Mouse (Mus musculus): ENCODE measurements around the gene Zfp146. TPM values are rescaled to one million over a fixed set of nuclear protein-coding genes. Genes with fewer than 3 reads are reported as not detected.
A peak's percentile ranks its signal among the peaks of the same experiment; 100 is the strongest.

Gene Zfp146
- total and polyA plus RNA-seq, 2 experiments from 2014 or later: 5.7 to 18.6 TPM

DNA sequence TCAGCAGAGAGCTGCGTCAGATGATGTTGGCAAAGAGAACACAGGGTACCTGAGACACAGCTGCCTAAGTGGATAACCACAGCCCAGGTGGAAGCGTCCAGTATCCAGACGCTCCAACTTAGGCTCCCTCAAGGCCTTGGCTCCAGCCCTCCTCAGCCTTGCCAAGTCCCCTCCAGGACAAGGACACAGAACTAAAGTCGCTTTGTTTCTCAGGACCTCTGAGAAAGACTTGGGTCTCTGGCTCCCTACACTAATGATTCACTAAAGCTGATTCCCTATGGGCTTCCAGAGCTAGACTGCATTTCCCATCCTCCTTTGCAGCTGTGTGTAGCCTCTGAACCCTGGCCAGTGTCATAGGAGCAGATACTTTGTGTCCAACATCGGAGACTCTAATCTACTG, 30.6 kb upstream of the Zfp146 start:
- Histone ChIP-seq H3K9ac (replicated peaks; ENCODE audit: low read depth, low read length) (no peak overlapping the region), H3K4me1 (ENCODE audit: control insufficient read depth, insufficient read depth) (peaks cover 10% of the 10 kb centered on the region; the same call in 1 of the 2 replicates), H3K4me3 (ENCODE audit: low read depth, low read length) (no peak overlapping the region), H3K9me3 (replicated peaks; ENCODE audit: control insufficient read depth, low read length) (no peaks in the 10 kb centered on the region), H3K4me2 (ENCODE audit: low read depth, low read length) (no peak overlapping the region), H3K27me3 (ENCODE audit: control insufficient read depth, insufficient read depth, low read length) (no peaks in the 10 kb centered on the region), H3K27ac (ENCODE audit: low read depth) (no peak overlapping the region), H3K36me3 (replicated peaks; ENCODE audit: control insufficient read depth, insufficient read depth, low read length) (no peaks in the 10 kb centered on the region)
- WGBS: 69% methylated on average over 5 of the region's 5 CpGs
- DNase-seq (ENCODE audit: low spot score) (no peak), ATAC-seq (ENCODE audit: insufficient read depth, low read depth) (no peak)
- TF ChIP-seq EP300 (IDR thresholded peaks at IDR 0.05; ENCODE audit: low read depth): no peak
- TF ChIP-seq CTCF (IDR thresholded peaks at IDR 0.05; ENCODE audit: low read depth): no peak

DNA sequence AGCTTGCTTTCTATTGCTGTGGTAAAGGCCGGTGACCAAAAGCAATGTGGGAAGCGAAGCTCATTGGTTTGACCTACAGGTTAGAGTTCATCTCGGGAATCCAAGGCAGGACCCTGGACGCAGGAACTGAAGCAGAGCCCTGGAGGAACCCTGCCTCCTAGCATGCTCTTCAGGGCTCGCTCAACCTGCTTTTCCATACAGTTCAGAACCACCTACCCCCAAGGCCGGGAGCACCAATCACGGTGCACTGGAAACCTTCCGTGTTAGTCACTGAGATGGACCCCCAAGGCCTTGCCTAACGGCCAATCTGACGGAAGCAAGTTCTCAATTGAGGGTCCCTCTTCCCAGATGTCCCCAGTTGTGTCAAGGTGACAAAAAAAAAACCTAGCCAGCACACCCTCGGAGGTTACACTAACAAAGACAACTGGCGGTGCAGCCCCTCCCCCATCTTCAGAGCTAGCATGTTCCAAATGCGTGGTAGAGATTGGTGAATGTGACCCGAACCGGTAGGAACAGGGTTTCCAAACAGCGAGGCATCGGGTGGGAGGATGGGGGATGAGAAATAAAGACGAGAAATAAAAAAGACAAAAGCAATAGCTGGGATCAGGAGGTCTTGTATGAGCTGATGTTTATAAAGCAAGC, 30.1 kb upstream of the Zfp146 start:
- H3K9ac ChIP-seq (replicated peaks; ENCODE audit: low read depth, low read length): no peak overlapping the region
- peaks cover 11% of the 10 kb centered on the region; the same call in 1 of the 2 replicates for H3K4me1 ChIP-seq (ENCODE audit: control insufficient read depth, insufficient read depth)
- no peak overlapping the region for H3K4me2 ChIP-seq (ENCODE audit: low read depth, low read length)
- no peaks in the 10 kb centered on the region for H3K27me3 ChIP-seq (ENCODE audit: control insufficient read depth, insufficient read depth, low read length)
- 76% methylated on average over 18 of the region's 18 CpGs for WGBS
- DNase-seq (ENCODE audit: low spot score) (no peak), ATAC-seq (ENCODE audit: insufficient read depth, low read depth) (no peak)
- no peak for TF ChIP-seq EP300 (IDR thresholded peaks at IDR 0.05; ENCODE audit: low read depth)
- TF ChIP-seq CTCF (IDR thresholded peaks at IDR 0.05; ENCODE audit: low read depth): no peak
- H3K36me3 ChIP-seq (replicated peaks; ENCODE audit: control insufficient read depth, insufficient read depth, low read length): no peaks in the 10 kb centered on the region
- no peak overlapping the region for H3K4me3 ChIP-seq (ENCODE audit: low read depth, low read length)
- no peak overlapping the region for H3K27ac ChIP-seq (ENCODE audit: low read depth)
- H3K9me3 ChIP-seq (replicated peaks; ENCODE audit: control insufficient read depth, low read length): no peaks in the 10 kb centered on the region

DNA sequence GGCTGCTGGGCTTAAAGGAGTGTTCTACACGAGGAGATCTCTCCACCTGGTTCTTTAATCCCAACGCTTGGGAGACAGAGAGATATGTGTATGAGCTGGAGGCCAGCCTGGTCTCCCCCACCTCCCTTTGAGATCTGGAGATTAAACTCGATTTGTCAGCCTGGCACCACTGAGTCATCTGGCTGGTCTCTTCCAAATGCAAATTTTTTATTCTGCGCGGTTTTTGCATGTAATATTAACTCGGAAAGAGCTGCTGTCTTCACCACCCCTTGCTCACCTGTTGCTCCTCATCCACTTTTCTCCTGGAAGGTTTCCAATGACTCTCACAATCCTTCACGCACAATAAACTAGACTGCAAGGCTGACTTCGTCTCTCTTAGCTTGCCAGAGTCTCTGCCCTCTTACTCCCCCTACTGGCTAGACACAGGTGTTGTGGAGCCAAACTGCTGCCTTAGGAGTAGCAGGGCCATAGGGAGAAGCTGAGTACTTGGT, 29.0 kb upstream of the Zfp146 start, which contains the start of gene Capns1:
Gene Capns1 (minus strand): TSS at position 331 of the 491 bp plus-strand sequence.
- Histone ChIP-seq H3K27ac (ENCODE audit: low read depth) (no peak within 1 kb of the TSS), H3K4me2 (ENCODE audit: low read depth, low read length) (peak within 1 kb of the TSS; percentile 6; the same call in 1 of the 2 replicates), H3K27me3 (ENCODE audit: control insufficient read depth, insufficient read depth, low read length) (no peaks in the 10 kb centered on the region), H3K9me3 (replicated peaks; ENCODE audit: control insufficient read depth, low read length) (no peaks in the 10 kb centered on the region), H3K4me1 (ENCODE audit: control insufficient read depth, insufficient read depth) (0 out of 2 replicates have a peak, but pooled peaks cover 8% of the 10 kb centered on the region), H3K9ac (replicated peaks; ENCODE audit: low read depth, low read length) (no peak within 1 kb of the TSS), H3K4me3 (ENCODE audit: low read depth, low read length) (no peak within 1 kb of the TSS), H3K36me3 (replicated peaks; ENCODE audit: control insufficient read depth, insufficient read depth, low read length) (no peaks in the 10 kb centered on the region)
- no peak for ATAC-seq (ENCODE audit: insufficient read depth, low read depth)
- TF ChIP-seq EP300 (IDR thresholded peaks at IDR 0.05; ENCODE audit: low read depth): no peak
- peak; percentile 89 for TF ChIP-seq CTCF (IDR thresholded peaks at IDR 0.05; ENCODE audit: low read depth)
- DNase-seq (ENCODE audit: low spot score): peak; percentile 72
- 8% methylated on average over 8 of the region's 8 CpGs for WGBS

- ATAC-seq (ENCODE audit: insufficient read depth, low read depth) (no peak), DNase-seq (ENCODE audit: low spot score) (no peak)
- H3K4me3 ChIP-seq (ENCODE audit: low read depth, low read length): no peak overlapping the region
- no peak overlapping the region for H3K27ac ChIP-seq (ENCODE audit: low read depth)
- WGBS: 55% methylated on average over 5 of the region's 5 CpGs
- H3K4me1 ChIP-seq (ENCODE audit: control insufficient read depth, insufficient read depth): 0 out of 2 replicates have a peak, but pooled peaks cover 9% of the 10 kb centered on the region
- H3K27me3 ChIP-seq (ENCODE audit: control insufficient read depth, insufficient read depth, low read length): no peaks in the 10 kb centered on the region
- no peak overlapping the region for H3K9ac ChIP-seq (replicated peaks; ENCODE audit: low read depth, low read length)
- TF ChIP-seq EP300 (IDR thresholded peaks at IDR 0.05; ENCODE audit: low read depth): no peak
- TF ChIP-seq CTCF (IDR thresholded peaks at IDR 0.05; ENCODE audit: low read depth): no peak
- no peaks in the 10 kb centered on the region for H3K9me3 ChIP-seq (replicated peaks; ENCODE audit: control insufficient read depth, low read length)
- no peaks in the 10 kb centered on the region for H3K36me3 ChIP-seq (replicated peaks; ENCODE audit: control insufficient read depth, insufficient read depth, low read length)
- H3K4me2 ChIP-seq (ENCODE audit: low read depth, low read length): no peak overlapping the region
These were observed 28.1 kb upstream of the Zfp146 start for GRCm38 (mm10) chr7:30197592-30198129.

GRCm38 (mm10) chr7:30196171-30196570, 26.6 kb upstream of the Zfp146 start:
- ATAC-seq (ENCODE audit: insufficient read depth, low read depth) (no peak), DNase-seq (ENCODE audit: low spot score) (no peak)
- H3K9ac ChIP-seq (replicated peaks; ENCODE audit: low read depth, low read length): no peak overlapping the region
- H3K4me2 ChIP-seq (ENCODE audit: low read depth, low read length): no peak overlapping the region
- no peak for TF ChIP-seq EP300 (IDR thresholded peaks at IDR 0.05; ENCODE audit: low read depth)
- TF ChIP-seq CTCF (IDR thresholded peaks at IDR 0.05; ENCODE audit: low read depth): no peak
- 68% methylated on average over 6 of the region's 6 CpGs for WGBS
- peaks cover 14% of the 10 kb centered on the region for H3K36me3 ChIP-seq (replicated peaks; ENCODE audit: control insufficient read depth, insufficient read depth, low read length)
- H3K4me1 ChIP-seq (ENCODE audit: control insufficient read depth, insufficient read depth): 0 out of 2 replicates have a peak, but pooled peaks cover 9% of the 10 kb centered on the region
- no peaks in the 10 kb centered on the region for H3K27me3 ChIP-seq (ENCODE audit: control insufficient read depth, insufficient read depth, low read length)
- no peak overlapping the region for H3K27ac ChIP-seq (ENCODE audit: low read depth)
- no peak overlapping the region for H3K4me3 ChIP-seq (ENCODE audit: low read depth, low read length)
- H3K9me3 ChIP-seq (replicated peaks; ENCODE audit: control insufficient read depth, low read length): no peaks in the 10 kb centered on the region
